Mouse (Mus musculus) common myeloid progenitor, adult 5-6 weeks (primary cell): ENCODE data around the gene Dennd2a. TPM values are rescaled to one million over a fixed set of nuclear protein-coding genes. Genes with fewer than 3 reads are reported as not detected.
"Not testable (repeated sequence)": the region's sequence is repeated elsewhere in the genome, so short reads cannot be mapped to it uniquely, and the experiment has no call there.

Experiments
- ATAC-seq: replicated peaks from 2 replicates; pipeline ENCODE4 v1.8.0; 2016; ENCODE audit warnings: low read depth, mild to moderate bottlenecking, moderate TSS enrichment, inconsistent platforms; ENCODE audit not compliant: poor library complexity, severe bottlenecking
- total RNA-seq: library from RNA; stranded (forward); fragments of 200-1000, 187-1606 nt; gene quantifications from 2 replicates; pipeline ENCODE4 v1.2.3, GENCODE M21; 2017

Gene Dennd2a
- total RNA-seq, 1 experiment from 2014 or later: not detected

DNA sequence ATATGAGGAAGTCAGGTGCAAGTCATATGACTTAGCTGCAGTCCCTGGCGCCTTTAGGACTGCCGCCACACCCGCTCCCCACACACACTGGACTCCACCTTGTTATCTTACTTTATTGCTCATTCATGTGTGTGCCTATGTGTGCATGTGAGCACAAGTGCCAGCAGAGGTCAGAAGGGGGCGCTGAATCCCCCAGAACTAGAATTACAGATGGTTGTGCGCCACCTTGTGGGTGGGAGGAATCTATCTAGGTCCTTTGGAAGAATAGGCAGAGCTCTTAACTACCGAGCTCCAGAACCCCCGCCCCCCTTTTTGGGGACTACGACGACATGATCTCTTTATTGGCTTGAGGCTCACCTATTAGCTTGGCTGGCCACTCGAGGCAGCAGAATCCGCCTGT lies 97.6 kb downstream of the Dennd2a start:
- ATAC-seq: no peak

DNA sequence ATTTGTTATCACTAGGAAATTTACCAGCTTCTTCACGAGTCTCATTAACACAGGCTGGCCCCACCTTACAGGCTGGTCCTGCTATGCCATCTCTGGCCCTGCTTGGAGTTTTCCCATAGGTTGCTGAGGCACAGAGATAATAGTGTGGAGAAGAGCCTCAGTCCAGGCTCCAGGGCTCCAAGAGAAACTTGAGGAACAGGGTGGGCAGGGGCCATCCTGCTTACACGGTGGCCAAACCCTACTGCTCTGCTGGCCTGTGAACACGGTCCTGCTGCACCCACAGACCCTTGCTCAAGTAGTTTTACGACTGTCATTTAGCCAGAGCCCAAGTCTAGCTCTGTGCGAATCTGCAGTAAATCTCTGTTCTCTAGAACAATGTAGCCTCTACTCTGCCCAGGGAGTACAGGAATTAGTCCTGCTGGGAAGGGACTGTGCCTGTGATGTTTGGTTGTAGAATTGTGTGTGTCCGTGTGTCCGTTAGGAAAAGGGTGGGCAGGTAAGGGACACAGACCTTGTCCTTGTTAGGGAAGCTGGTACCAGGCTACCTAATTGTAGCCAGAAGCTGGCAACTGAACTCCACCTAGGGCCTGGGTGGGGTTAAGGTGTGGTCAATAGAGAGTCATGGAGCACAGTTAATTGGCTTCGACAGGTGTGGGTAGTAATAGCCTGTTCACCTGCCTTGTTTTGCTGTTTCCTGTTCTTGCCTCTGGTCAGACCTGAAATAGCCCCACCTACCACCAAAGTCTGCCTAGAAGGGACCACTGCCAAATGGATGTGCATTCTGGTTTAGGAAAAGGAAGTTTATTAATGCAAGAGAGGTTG lies 102.1 kb downstream of the Dennd2a start:
- ATAC-seq: no peak

GRCm38 (mm10) chr6:39454616-39455015 lies 103.1 kb downstream of the Dennd2a start:
- ATAC-seq: no peak

- ATAC-seq: no peak
Observed at GRCm38 (mm10) chr6:39453564-39453963, 104.1 kb downstream of the Dennd2a start.

DNA sequence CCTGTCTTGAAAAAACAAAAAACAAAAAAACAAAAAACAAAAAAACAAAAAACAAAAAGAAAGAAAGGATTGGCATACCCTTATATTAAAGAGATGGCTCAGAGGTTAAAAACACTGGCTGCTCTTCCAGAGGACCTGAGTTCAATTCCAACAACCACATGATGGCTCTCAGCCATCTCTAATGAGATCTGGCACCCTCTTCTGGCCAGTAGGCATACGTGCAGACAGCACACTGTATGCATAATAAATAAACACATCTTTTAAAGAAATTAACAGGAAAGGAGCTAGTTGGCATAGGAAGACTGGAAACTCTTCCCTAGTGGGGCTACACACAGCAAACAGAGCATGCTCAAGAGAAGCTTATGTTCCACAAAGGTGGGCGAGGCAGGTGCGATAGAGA lies 106.6 kb downstream of the Dennd2a start:
- 0 out of 2 replicates have a peak, but pooled peaks have one; percentile 58 for ATAC-seq

DNA sequence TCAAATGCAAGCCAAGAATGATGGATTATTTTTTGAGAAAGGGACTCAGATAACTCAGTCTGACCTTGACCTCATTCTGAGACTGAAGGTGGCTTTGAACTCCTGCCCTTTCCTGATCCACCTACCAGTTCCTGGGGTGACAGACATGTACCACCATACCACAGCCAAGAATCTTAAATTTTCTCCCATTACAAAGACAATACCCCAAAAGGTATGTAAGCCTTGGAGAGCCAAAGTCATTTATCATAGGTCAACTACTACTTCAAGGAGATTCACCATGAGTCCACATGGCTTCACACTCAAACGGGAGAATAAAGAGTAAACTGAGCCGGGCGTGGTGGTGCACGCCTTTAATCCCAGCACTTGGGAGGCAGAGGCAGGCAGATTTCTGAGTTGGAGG lies 107.1 kb downstream of the Dennd2a start:
- no peak for ATAC-seq

GRCm38 (mm10) chr6:39447429-39448185 lies 110.1 kb downstream of the Dennd2a start:
- ATAC-seq: 0 out of 2 replicates have a peak, but pooled peaks have one; percentile 29

DNA sequence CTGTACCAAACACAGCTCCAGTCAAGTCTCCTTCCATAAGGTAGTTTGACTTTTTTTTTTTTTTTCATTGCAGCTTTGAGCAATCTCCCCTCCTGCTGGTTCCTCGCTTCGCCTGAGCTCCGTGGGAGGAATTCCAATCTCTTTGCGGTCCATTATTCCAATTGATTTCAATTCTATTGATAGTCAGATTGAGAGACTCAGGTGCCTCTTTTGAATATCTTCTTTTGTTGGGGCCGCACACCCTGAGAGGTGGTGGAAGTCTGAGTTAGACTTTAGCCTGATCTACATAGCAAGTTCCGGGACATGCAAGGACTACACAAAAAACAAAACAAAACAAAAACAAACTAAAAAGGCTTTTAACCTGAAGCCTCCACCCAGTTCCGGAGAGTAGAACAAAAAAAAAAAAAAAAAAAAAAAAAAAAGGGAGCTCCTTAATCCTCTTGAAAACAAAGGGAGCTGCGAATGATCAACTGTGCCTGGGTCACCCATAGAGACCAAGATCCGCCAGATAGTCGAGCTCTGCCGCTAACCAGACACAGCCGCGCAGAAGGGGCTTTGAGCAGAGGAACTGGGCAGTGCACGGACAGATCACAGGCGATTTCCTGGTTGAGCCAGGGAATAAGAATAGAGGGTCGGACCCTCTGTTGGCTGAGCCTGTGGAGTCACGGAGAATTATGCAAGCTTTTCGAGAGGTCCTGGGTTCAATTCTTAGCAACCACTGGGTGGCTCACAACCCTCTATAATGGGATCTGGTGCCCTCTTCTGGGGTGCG lies 111.7 kb downstream of the Dennd2a start:
- ATAC-seq: no peak

DNA sequence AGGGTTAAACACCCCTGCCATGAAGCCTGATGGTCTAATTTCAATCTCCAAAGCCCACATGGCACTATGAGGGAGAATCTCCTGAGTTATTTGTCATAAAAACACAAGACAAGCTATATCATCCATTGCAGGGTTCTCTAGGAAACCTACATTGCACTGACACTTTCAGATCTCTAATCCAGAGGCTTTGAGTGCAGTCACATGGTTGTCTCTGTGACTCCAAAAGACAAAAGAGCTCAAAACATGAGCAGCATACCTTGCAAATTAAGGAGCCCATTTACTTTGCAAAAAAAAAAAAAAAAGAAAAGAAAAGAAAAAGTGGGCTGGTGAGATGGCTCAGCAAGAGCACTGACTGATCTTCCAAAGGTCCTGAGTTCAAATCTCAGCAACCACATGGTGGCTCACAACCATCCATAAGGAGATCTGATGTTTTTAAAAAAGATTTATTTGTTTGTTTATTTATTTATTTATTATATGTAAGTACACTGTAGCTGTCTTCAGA lies 114.8 kb downstream of the Dennd2a start:
- no peak for ATAC-seq

DNA sequence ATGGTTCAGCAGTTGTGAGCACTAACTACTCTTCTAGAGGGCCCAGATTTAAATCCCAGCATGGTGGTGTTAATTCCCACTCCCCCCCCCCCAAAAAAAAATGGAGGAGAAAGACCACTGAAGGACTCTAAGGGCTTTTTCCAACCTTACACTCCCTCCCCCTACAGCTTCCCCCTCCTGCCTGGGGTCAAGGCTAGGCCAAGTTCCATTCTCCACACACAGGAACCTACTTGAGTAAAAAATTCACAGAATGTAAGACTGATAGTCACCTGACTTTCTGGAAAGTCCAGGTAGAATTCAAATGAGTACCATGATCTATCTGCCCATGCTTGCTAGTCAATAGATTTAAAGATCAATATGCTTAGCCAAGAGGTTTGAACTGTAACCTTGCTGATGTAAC lies 117.5 kb downstream of the Dennd2a start:
- no peak for ATAC-seq

GRCm38 (mm10) chr6:39437519-39437918 lies 120.1 kb downstream of the Dennd2a start:
- not testable (repeated sequence) for ATAC-seq

GRCm38 (mm10) chr6:39435875-39436274 lies 121.8 kb downstream of the Dennd2a start:
- 0 out of 2 replicates have a peak, but pooled peaks have one; percentile 18 for ATAC-seq

DNA sequence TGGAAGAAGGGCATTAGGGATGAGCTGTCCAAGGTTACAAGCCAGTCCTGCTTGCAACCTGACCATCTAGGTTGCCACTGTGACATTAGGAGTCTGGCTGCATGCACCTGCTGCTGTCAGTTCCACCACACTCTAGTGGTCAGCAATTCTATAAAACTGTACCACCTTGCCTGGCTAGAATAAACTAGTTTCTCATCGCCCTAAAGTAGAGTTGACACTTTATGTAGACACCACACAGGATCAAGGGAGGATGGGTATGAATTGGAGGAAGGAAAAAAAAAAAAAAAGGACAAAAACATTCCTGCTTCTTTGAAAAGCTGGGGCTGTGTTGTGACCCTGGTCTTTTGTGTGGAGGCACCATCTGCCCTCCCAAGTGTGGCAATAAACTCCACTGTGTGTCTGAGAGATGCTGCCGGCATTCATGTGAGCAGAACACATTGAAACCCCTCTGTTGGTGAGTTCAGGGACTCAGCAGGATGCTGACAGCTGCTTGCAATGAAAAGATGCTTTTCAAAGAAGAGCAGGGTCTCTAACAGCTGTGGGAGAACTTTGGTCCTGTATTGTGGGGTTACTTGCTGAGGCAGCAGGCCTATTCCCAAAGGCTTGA lies 122.7 kb downstream of the Dennd2a start:
- ATAC-seq: no peak

DNA sequence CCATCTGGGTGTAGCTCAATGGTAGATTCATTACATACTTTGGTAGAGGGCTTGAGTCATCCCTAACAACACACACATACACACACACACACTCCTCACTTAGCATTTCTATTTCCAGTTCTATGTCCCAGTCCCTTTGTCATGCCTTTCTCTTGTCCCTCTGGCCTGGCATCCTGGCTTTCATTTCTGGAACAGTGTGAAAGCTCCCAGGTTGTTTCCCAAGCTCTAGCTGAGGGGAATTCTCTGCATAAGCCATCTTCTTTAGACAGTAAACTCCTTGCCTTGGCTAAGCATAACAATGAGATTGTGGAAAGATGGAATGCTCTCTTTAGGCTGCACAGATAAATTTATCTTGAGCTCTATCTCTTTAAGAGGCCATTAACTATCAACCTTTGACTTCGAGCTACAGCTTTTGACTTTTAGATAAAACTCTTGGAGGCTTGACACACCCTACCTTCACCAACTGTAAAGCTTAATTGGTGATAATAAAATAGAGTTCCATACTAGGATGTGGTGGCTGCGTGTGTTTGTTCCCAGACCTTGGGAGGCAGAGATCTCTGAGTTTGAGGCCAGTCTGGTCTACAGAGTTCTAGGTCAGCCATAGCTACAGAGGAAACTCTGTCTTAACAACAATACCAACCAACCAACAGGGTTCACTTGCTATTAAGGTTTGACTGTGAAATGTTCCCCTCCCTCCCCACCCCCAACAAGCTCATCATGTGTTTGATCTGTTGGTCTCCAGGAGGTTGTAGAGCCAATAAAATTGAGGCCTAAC lies 123.4 kb downstream of the Dennd2a start:
- no peak for ATAC-seq

GRCm38 (mm10) chr6:39433701-39434100 lies 124.0 kb downstream of the Dennd2a start:
- no peak for ATAC-seq

DNA sequence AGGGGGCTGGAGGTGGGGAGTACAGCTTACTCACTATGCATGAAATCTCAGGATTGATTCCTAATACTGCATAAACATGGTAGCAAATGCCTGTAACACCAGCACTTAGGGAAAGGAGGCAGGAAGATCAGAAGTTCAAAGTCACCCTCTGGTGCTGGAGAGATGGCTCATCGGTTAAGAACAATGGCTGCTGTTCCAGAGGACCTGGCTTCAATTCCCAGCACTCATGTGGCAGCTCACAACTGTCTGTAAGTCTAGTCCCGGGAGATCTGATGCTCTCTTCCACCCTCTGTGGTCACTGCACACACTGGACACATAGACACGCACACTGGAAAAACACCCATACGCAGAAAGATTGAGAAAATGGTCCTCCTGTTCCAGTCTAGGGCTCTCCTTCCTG lies 124.5 kb downstream of the Dennd2a start:
- ATAC-seq: no peak

GRCm38 (mm10) chr6:39430722-39431121 lies 126.9 kb downstream of the Dennd2a start:
- ATAC-seq: peak; percentile 54

DNA sequence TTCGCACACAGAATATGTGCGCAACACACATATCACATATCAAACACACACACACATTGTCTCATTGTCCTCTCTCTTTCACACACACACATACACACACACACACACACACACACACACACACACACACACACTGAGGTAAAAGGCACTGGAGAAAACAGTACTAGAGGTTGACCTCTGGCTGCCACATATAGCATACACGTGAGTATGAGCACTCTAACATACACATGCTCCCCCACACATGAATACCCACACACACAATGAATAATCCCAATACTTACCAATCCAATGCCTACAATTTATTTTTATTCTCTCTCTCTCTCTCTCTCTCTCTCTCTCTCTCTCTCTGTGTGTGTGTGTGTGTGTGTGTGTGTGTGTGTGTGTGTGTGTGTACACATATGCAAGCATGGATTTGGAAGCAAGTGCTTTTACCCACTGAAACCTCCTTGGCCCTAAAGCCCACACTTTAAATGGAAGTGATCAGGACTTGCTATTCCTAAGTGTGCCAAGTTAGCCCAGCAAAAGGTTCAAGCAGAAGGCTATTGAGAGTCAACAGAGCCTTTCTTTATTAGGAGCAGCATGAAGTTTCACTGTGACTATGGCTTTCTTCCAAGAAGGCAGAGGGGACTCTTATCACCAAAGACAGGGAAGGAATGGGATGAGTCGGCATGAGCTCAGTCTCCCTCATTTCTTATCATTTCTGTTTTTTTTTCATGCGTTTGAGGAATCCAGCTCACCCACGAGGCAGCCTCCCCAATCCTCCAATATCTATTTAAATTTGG lies 128.5 kb downstream of the Dennd2a start:
- peak; percentile 50; the same call in 1 of the 2 replicates for ATAC-seq
